Mouse (Mus musculus) heart, adult 2 months (tissue): Measurements from ENCODE around the gene Atp10a.

ENCODE experiments used
- CTCF ChIP-seq: fragments of 200-600 bp; IDR thresholded peaks from 2 replicates; pipeline ENCODE4 v1.8.1; 2022; ENCODE audit warnings: antibody characterized with exemption, mild to moderate bottlenecking, moderate library complexity
- POLR2A ChIP-seq: fragments of 200-500 bp; IDR thresholded peaks from 2 replicates; pipeline ENCODE4 v1.6.1; 2011; ENCODE audit warnings: mild to moderate bottlenecking, low read depth, low read length, control low read depth; ENCODE audit not compliant: insufficient read depth

GRCm38 (mm10) chr7:58870661-58871060 is 214.7 kb downstream of the Atp10a start:
- no peak for TF ChIP-seq POLR2A
- TF ChIP-seq CTCF, result peak; percentile 61
